Mouse (Mus musculus) small intestine, adult 2 months (tissue): ENCODE data around the gene Eps15l1.

Experiments used
- CTCF ChIP-seq: fragments of 200-500 bp; IDR thresholded peaks from 2 replicates; pipeline ENCODE4 v1.5.1; 2012; ENCODE audit warnings: low read depth, mild to moderate bottlenecking, control low read depth, inconsistent platforms, low read length, moderate library complexity, mixed read lengths; ENCODE audit not compliant: insufficient replicate concordance, insufficient read length; ENCODE audit errors: extremely low read depth
- POLR2A ChIP-seq: fragments of 200-500 bp; IDR thresholded peaks from 2 replicates; pipeline ENCODE4 v1.6.1; 2012; ENCODE audit warnings: low read depth, mild to moderate bottlenecking, control low read depth, inconsistent platforms, low read length, moderate library complexity

GRCm38 (mm10) chr8:72324708-72325107 is 96.6 kb downstream of the Eps15l1 start:
- no peak for TF ChIP-seq CTCF
- no peak for TF ChIP-seq POLR2A
